Mouse (Mus musculus) hindlimb bud, embryonic 11.5 days (tissue): Measurements from ENCODE around the gene Gpr22.

Experiments used
- DNase-seq: peaks from one replicate; pipeline ENCODE4 v3.0.0-alpha.2; 2012; ENCODE audit warnings: low read depth, low spot score; ENCODE audit errors: extremely low spot score

The Gpr22 gene

GRCm38 (mm10) chr12:31686679-31687078 is 27.1 kb downstream of the Gpr22 start:
- no peak for DNase-seq

GRCm38 (mm10) chr12:31667187-31667586 is 46.6 kb downstream of the Gpr22 start:
- DNase-seq: no peak

GRCm38 (mm10) chr12:31665999-31666398 is 47.7 kb downstream of the Gpr22 start:
- no peak for DNase-seq
